Mouse (Mus musculus) midbrain, embryonic 11.5 days (tissue): ENCODE data around the gene Adgrl4. TPM values are rescaled to one million over a fixed set of nuclear protein-coding genes. Genes with fewer than 3 reads are reported as not detected.

ENCODE experiments used
- ATAC-seq: fragments of 200-750 bp; cut with Nextera tagmentation; 2 replicates; pipeline ENCODE4 v1.8.0; 2017; ENCODE audit warnings: moderate TSS enrichment, moderate library complexity; ENCODE audit not compliant: low FRiP score
- DNase-seq: peaks from one replicate; pipeline ENCODE4 v3.0.0; 2015; ENCODE audit warnings: low spot score; ENCODE audit errors: missing footprints
- H3K27ac ChIP-seq: fragments of 300-500 bp; sonication (generic); 2 replicates; pipeline ENCODE4 v1.5.1; 2014; ENCODE audit warnings: low read depth, low read length
- H3K27me3 ChIP-seq: fragments of 300-500 bp; sonication (generic); 2 replicates; pipeline ENCODE4 v1.6.1; 2014; ENCODE audit warnings: mild to moderate bottlenecking, low read length, moderate library complexity, mixed read lengths; ENCODE audit not compliant: control insufficient read depth, insufficient read depth
- H3K36me3 ChIP-seq: fragments of 300-500 bp; sonication (generic); 2 replicates; pipeline ENCODE4 v1.6.1; 2014; ENCODE audit warnings: mild to moderate bottlenecking, low read length, moderate library complexity, mixed read lengths; ENCODE audit not compliant: control insufficient read depth, insufficient read depth
- H3K4me1 ChIP-seq: fragments of 300-500 bp; sonication (generic); 2 replicates; pipeline ENCODE4 v1.6.1; 2014; ENCODE audit warnings: low read length; ENCODE audit not compliant: control insufficient read depth, insufficient read depth
- H3K4me2 ChIP-seq: fragments of 300-500 bp; sonication (generic); 2 replicates; pipeline ENCODE4 v1.6.1; 2014; ENCODE audit warnings: mild to moderate bottlenecking, moderate library complexity
- H3K4me3 ChIP-seq: fragments of 300-500 bp; sonication (generic); 2 replicates; pipeline ENCODE4 v1.5.1; 2014; ENCODE audit warnings: low read depth, low read length
- H3K9ac ChIP-seq: fragments of 300-500 bp; sonication (generic); 2 replicates; pipeline ENCODE4 v1.6.1; 2014; ENCODE audit warnings: low read length
- H3K9me3 ChIP-seq: fragments of 300-500 bp; sonication (generic); 2 replicates; pipeline ENCODE4 v1.6.1; 2016; ENCODE audit warnings: low read length; ENCODE audit not compliant: control insufficient read depth
- polyA plus RNA-seq: library from polyadenylated mRNA; unstranded; fragments of >200 nt; fragmentation: Nextera tagmentation; extraction: Ambion mirVana; gene quantifications from 2 replicates; pipeline ENCODE4 v1.2.1, GENCODE M21; 2014

Gene Adgrl4
- polyA plus RNA-seq, 1 experiment from 2014 or later, result 8.3 TPM

- no peak for ATAC-seq
- H3K4me2 ChIP-seq, result no peak overlapping the region
- H3K9me3 ChIP-seq, result no peaks in the 10 kb centered on the region
- H3K4me1 ChIP-seq, result no peaks in the 10 kb centered on the region
- H3K9ac ChIP-seq, result no peak overlapping the region
- no peak for DNase-seq
- no peak overlapping the region for H3K27ac ChIP-seq
- H3K36me3 ChIP-seq, result no peaks in the 10 kb centered on the region
- H3K4me3 ChIP-seq, result no peak overlapping the region
- no peaks in the 10 kb centered on the region for H3K27me3 ChIP-seq
Observed at GRCm38 (mm10) chr3:151591904-151592303, 154.2 kb downstream of the Adgrl4 start.
